ENCODE assay signal across 14 mouse cellular contexts in genomic region chr5:92376795-92377405, GRCm38 (mm10). TPM values are rescaled to one million over a fixed set of nuclear protein-coding genes. Genes with fewer than 3 reads are reported as not detected.
DNase-seq lines count a peak whose midpoint lies in the region; ATAC-seq and TF ChIP-seq lines count a peak whose summit lies in the region.
"Had no signal": no experiment of that assay in that cellular context is flagged by ENCODE, and none has a peak within 500 bp of the region (broad histone marks: within the 10 kb centered on the region; RNA-seq: fewer than 3 reads in every experiment).

No protein-coding gene starts in this region.

- no peaks in the 10 kb centered on the region for H3K9me3 ChIP-seq in lung, embryonic 16.5 days (ENCODE audit: control insufficient read depth, low read length)
- H3K9me3 ChIP-seq in forebrain, embryonic 13.5 days (replicated peaks): no peaks in the 10 kb centered on the region
- H3K9me3 ChIP-seq in limb, embryonic 14.5 days (ENCODE audit: control insufficient read depth, low read length): no peaks in the 10 kb centered on the region
- H3K9me3 ChIP-seq in hindbrain, embryonic 16.5 days (ENCODE audit: control insufficient read depth, low read length): no peaks in the 10 kb centered on the region
- H3K9me3 ChIP-seq: limb, embryonic 15.5 days had no signal

- peak overlapping the region; percentile 36 for H3K9ac ChIP-seq in heart, adult 2 months (ENCODE audit: low read depth, low read length)
- no peak overlapping the region for H3K9ac ChIP-seq in lung, embryonic 16.5 days (ENCODE audit: low read length)
- no peak overlapping the region for H3K9ac ChIP-seq in forebrain, embryonic 13.5 days
- no peak overlapping the region for H3K9ac ChIP-seq in limb, embryonic 14.5 days (ENCODE audit: low read depth, low read length, severe bottlenecking)
- no peak overlapping the region for H3K9ac ChIP-seq in hindbrain, embryonic 16.5 days (ENCODE audit: low read depth, low read length)
- H3K9ac ChIP-seq: limb, embryonic 15.5 days had no signal

- TF ChIP-seq EP300 in heart, adult 2 months (IDR thresholded peaks at IDR 0.05; ENCODE audit: insufficient read depth, low read depth, low read length): no peak

- DNase-seq in heart, adult 2 months: no peak
- DNase-seq in heart, adult 9 months (ENCODE audit: low spot score in 2 of 2): no peak
- DNase-seq in lung, postnatal 36 days: no peak
- no peak for DNase-seq in limb, embryonic 14.5 days (ENCODE audit: low spot score)
- DNase-seq: cerebellum, adult 11 months; lung, postnatal 10 days had no signal

- intact Hi-C loops in heart, adult 2 months (cut with DNase I): no loop called here

- H3K4me3 ChIP-seq in heart, adult 2 months: peak overlapping the region; percentile 42
- H3K4me3 ChIP-seq in lung, embryonic 16.5 days (ENCODE audit: low read length): no peak overlapping the region
- no peak overlapping the region for H3K4me3 ChIP-seq in forebrain, embryonic 13.5 days
- H3K4me3 ChIP-seq in limb, embryonic 14.5 days (replicated peaks; ENCODE audit: low read length): no peak overlapping the region
- no peak overlapping the region for H3K4me3 ChIP-seq in hindbrain, embryonic 16.5 days (ENCODE audit: low read length)
- H3K4me3 ChIP-seq: limb, embryonic 15.5 days had no signal

- H3K4me1 ChIP-seq in heart, adult 2 months (ENCODE audit: control insufficient read depth, insufficient read depth, low read length): peaks cover 13% of the 10 kb centered on the region
- no peaks in the 10 kb centered on the region for H3K4me1 ChIP-seq in lung, embryonic 16.5 days (replicated peaks; ENCODE audit: control insufficient read depth, insufficient read depth, low read length)
- H3K4me1 ChIP-seq in forebrain, embryonic 13.5 days: peaks cover 14% of the 10 kb centered on the region
- 0 out of 2 replicates have a peak, but pooled peaks cover 3% of the 10 kb centered on the region for H3K4me1 ChIP-seq in limb, embryonic 14.5 days (ENCODE audit: control insufficient read depth, insufficient read depth, low read length)
- no peaks in the 10 kb centered on the region for H3K4me1 ChIP-seq in hindbrain, embryonic 16.5 days (ENCODE audit: control insufficient read depth, insufficient read depth, low read depth, low read length)

- ATAC-seq in lung, embryonic 16.5 days (ENCODE audit: low read depth): no peak
- no peak for ATAC-seq in forebrain, embryonic 13.5 days
- peak; percentile 42; the same call in 1 of the 2 replicates for ATAC-seq in limb, embryonic 14.5 days (ENCODE audit: low FRiP score, low read depth)
- no peak for ATAC-seq in hindbrain, embryonic 16.5 days
- no peak for ATAC-seq in megakaryocyte progenitor cell, adult 5-6 weeks (replicated peaks; ENCODE audit: poor library complexity)
- ATAC-seq: CD4-positive, CD25-positive, alpha-beta regulatory T cell, adult 4 months had no signal

- 23% methylated on average over 13 of the region's 13 CpGs for WGBS in heart, adult 2 months
- WGBS in lung, embryonic 16.5 days: 13% methylated on average over 13 of the region's 13 CpGs
- 33% methylated on average over 13 of the region's 13 CpGs for WGBS in forebrain, embryonic 13.5 days
- 28% methylated on average over 13 of the region's 13 CpGs for WGBS in limb, embryonic 14.5 days
- 54% methylated on average over 13 of the region's 13 CpGs for WGBS in hindbrain, embryonic 16.5 days

- H3K27ac ChIP-seq in heart, adult 2 months: peak overlapping the region; percentile 91
- no peak overlapping the region for H3K27ac ChIP-seq in lung, embryonic 16.5 days (ENCODE audit: low read length)
- no peak overlapping the region for H3K27ac ChIP-seq in forebrain, embryonic 13.5 days
- H3K27ac ChIP-seq in limb, embryonic 14.5 days (replicated peaks; ENCODE audit: low read depth, low read length): no peak overlapping the region
- H3K27ac ChIP-seq in hindbrain, embryonic 16.5 days (ENCODE audit: low read depth, low read length): no peak overlapping the region
- H3K27ac ChIP-seq: limb, embryonic 15.5 days had no signal

- peak; percentile 56 for TF ChIP-seq POLR2A in heart, adult 2 months (IDR thresholded peaks at IDR 0.05; ENCODE audit: insufficient read depth, low read depth, low read length)
- TF ChIP-seq POLR2A in limb, embryonic 14.5 days (IDR thresholded peaks at IDR 0.05; ENCODE audit: borderline replicate concordance, extremely low read depth, insufficient read depth, insufficient read length): no peak

- peak overlapping the region; percentile 15; the same call in 1 of the 2 replicates for H3K4me2 ChIP-seq in lung, embryonic 16.5 days (ENCODE audit: low read depth, low read length)
- H3K4me2 ChIP-seq in forebrain, embryonic 13.5 days: peak overlapping the region; percentile 12; the same call in 1 of the 2 replicates
- no peak overlapping the region for H3K4me2 ChIP-seq in limb, embryonic 14.5 days (replicated peaks; ENCODE audit: low read depth, low read length, severe bottlenecking)
- no peak overlapping the region for H3K4me2 ChIP-seq in hindbrain, embryonic 16.5 days (ENCODE audit: low read length)
- H3K4me2 ChIP-seq: limb, embryonic 15.5 days had no signal

- no peak for TF ChIP-seq CTCF in heart, adult 2 months (IDR thresholded peaks at IDR 0.05)

- H3K79me2 ChIP-seq in heart, adult 2 months (replicated peaks; ENCODE audit: control insufficient read depth, insufficient read depth, low read length): no peaks in the 10 kb centered on the region; the same call in none of the 2 replicates

- no peaks in the 10 kb centered on the region; the same call in 1 of the 2 replicates for H3K36me3 ChIP-seq in heart, adult 2 months (ENCODE audit: control insufficient read depth, insufficient read depth, low read length)
- H3K36me3 ChIP-seq in lung, embryonic 16.5 days (ENCODE audit: control insufficient read depth, insufficient read depth, low read length): no peaks in the 10 kb centered on the region
- no peaks in the 10 kb centered on the region for H3K36me3 ChIP-seq in forebrain, embryonic 13.5 days (ENCODE audit: poor library complexity, severe bottlenecking)
- H3K36me3 ChIP-seq in limb, embryonic 14.5 days (ENCODE audit: control insufficient read depth, insufficient read depth, low read length): no peaks in the 10 kb centered on the region
- no peaks in the 10 kb centered on the region for H3K36me3 ChIP-seq in hindbrain, embryonic 16.5 days (ENCODE audit: control insufficient read depth, insufficient read depth, low read length)
- H3K36me3 ChIP-seq: limb, embryonic 15.5 days had no signal

- no peaks in the 10 kb centered on the region for H3K27me3 ChIP-seq in heart, adult 2 months (ENCODE audit: control insufficient read depth, insufficient read depth, low read length)
- H3K27me3 ChIP-seq in lung, embryonic 16.5 days (ENCODE audit: control insufficient read depth, insufficient read depth, low read depth, low read length): no peaks in the 10 kb centered on the region
- no peaks in the 10 kb centered on the region for H3K27me3 ChIP-seq in forebrain, embryonic 13.5 days
- H3K27me3 ChIP-seq in limb, embryonic 14.5 days (ENCODE audit: control insufficient read depth, insufficient read depth, low read length): no peaks in the 10 kb centered on the region
- H3K27me3 ChIP-seq in hindbrain, embryonic 16.5 days (replicated peaks; ENCODE audit: control insufficient read depth, insufficient read depth, low read length): no peaks in the 10 kb centered on the region
- H3K27me3 ChIP-seq: limb, embryonic 15.5 days had no signal

RNA-seq across cellular contexts. Expression of gene Cxcl10, which starts 28.2 kb away (rescaled TPM):
- under 1 TPM in 1 of 2 experiments, not detected in 1; 0.34 TPM for total RNA-seq in heart, adult 2 months (2021)
- polyA plus RNA-seq in heart, adult 2 months (2012; rRNA removed): 1.0 and 3.6 TPM in 2 replicates
- polyA plus RNA-seq in lung, embryonic 16.5 days (2015; fragmentation: Nextera tagmentation; extraction: Ambion mirVana): 0.57 and 2.7 TPM in 2 replicates
- 0.22 TPM in 1 of 2 replicates, not detected in the other for polyA plus RNA-seq in forebrain, embryonic 13.5 days (2015; fragmentation: Nextera tagmentation; extraction: Ambion mirVana)
- 1.0 and 1.4 TPM in 2 replicates for polyA plus RNA-seq in limb, embryonic 14.5 days (2012; rRNA removed)
- 0.51 and 0.98 TPM in 2 replicates for polyA plus RNA-seq in limb, embryonic 14.5 days (2014; fragmentation: Nextera tagmentation; extraction: Ambion mirVana)
- 0.22 and 0.43 TPM in 2 replicates for polyA plus RNA-seq in hindbrain, embryonic 16.5 days (2015; fragmentation: Nextera tagmentation; extraction: Ambion mirVana)
- total RNA-seq in megakaryocyte progenitor cell, adult 5-6 weeks (2015): 4.7 and 10.5 TPM in 2 replicates
- 1.3 and 5.3 TPM in 2 replicates for total RNA-seq in megakaryocyte progenitor cell, adult 5-6 weeks (2017)
- total RNA-seq: layer of hippocampus, postnatal 10 days had no signal

RNA-seq across cellular contexts. Expression of gene Art3, which starts 45.3 kb away (rescaled TPM):
- 100 to 1,000 TPM; 622 to 797 TPM for total RNA-seq in heart, adult 2 months (2021)
- 268 and 420 TPM in 2 replicates for polyA plus RNA-seq in heart, adult 2 months (2012; rRNA removed)
- 9.3 and 12.6 TPM in 2 replicates for polyA plus RNA-seq in lung, embryonic 16.5 days (2015; fragmentation: Nextera tagmentation; extraction: Ambion mirVana)
- 2.3 and 4.1 TPM in 2 replicates for polyA plus RNA-seq in forebrain, embryonic 13.5 days (2015; fragmentation: Nextera tagmentation; extraction: Ambion mirVana)
- 5.9 and 9.6 TPM in 2 replicates for polyA plus RNA-seq in limb, embryonic 14.5 days (2012; rRNA removed)
- 6.8 and 7.7 TPM in 2 replicates for polyA plus RNA-seq in limb, embryonic 14.5 days (2014; fragmentation: Nextera tagmentation; extraction: Ambion mirVana)
- 6.4 and 6.7 TPM in 2 replicates for polyA plus RNA-seq in hindbrain, embryonic 16.5 days (2015; fragmentation: Nextera tagmentation; extraction: Ambion mirVana)
- total RNA-seq in megakaryocyte progenitor cell, adult 5-6 weeks (2015): 1.2 and 1.5 TPM in 2 replicates
- total RNA-seq in megakaryocyte progenitor cell, adult 5-6 weeks (2017): 0.54 TPM in 1 of 2 replicates, not detected in the other
- total RNA-seq: common myeloid progenitor, adult 5-6 weeks had no signal

RNA-seq across cellular contexts. Expression of gene Cxcl9, which starts 49.0 kb away (rescaled TPM):
- total RNA-seq in heart, adult 2 months (2021): 1 to 10 TPM; 2.8 to 3.0 TPM
- 12.2 and 21.0 TPM in 2 replicates for polyA plus RNA-seq in heart, adult 2 months (2012; rRNA removed)
- not detected in 2 replicates for polyA plus RNA-seq in lung, embryonic 16.5 days (2015; fragmentation: Nextera tagmentation; extraction: Ambion mirVana)
- not detected in 2 replicates for polyA plus RNA-seq in forebrain, embryonic 13.5 days (2015; fragmentation: Nextera tagmentation; extraction: Ambion mirVana)
- polyA plus RNA-seq in limb, embryonic 14.5 days (2012; rRNA removed): 1.1 and 4.1 TPM in 2 replicates
- 0.35 and 0.94 TPM in 2 replicates for polyA plus RNA-seq in limb, embryonic 14.5 days (2014; fragmentation: Nextera tagmentation; extraction: Ambion mirVana)
- polyA plus RNA-seq in hindbrain, embryonic 16.5 days (2015; fragmentation: Nextera tagmentation; extraction: Ambion mirVana): not detected in 2 replicates
- total RNA-seq in megakaryocyte progenitor cell, adult 5-6 weeks (2015): 0.37 and 1.2 TPM in 2 replicates
- 0.27 and 0.33 TPM in 2 replicates for total RNA-seq in megakaryocyte progenitor cell, adult 5-6 weeks (2017)
- total RNA-seq: layer of hippocampus, postnatal 10 days had no signal

RNA-seq across cellular contexts. Expression of gene Nup54, which starts 58.1 kb away (rescaled TPM):
- total RNA-seq in heart, adult 2 months (2021): 10 to 100 TPM; 14.5 to 20.9 TPM
- 11.1 and 19.9 TPM in 2 replicates for polyA plus RNA-seq in heart, adult 2 months (2012; rRNA removed)
- polyA plus RNA-seq in lung, embryonic 16.5 days (2015; fragmentation: Nextera tagmentation; extraction: Ambion mirVana): 52.5 and 57.3 TPM in 2 replicates
- polyA plus RNA-seq in forebrain, embryonic 13.5 days (2015; fragmentation: Nextera tagmentation; extraction: Ambion mirVana): 56.1 and 62.2 TPM in 2 replicates
- 45.3 and 48.6 TPM in 2 replicates for polyA plus RNA-seq in limb, embryonic 14.5 days (2012; rRNA removed)
- 43.6 and 46.6 TPM in 2 replicates for polyA plus RNA-seq in limb, embryonic 14.5 days (2014; fragmentation: Nextera tagmentation; extraction: Ambion mirVana)
- polyA plus RNA-seq in hindbrain, embryonic 16.5 days (2015; fragmentation: Nextera tagmentation; extraction: Ambion mirVana): 56.4 and 58.3 TPM in 2 replicates
- 78.1 and 96.0 TPM in 2 replicates for total RNA-seq in megakaryocyte progenitor cell, adult 5-6 weeks (2015)
- 75.8 and 82.2 TPM in 2 replicates for total RNA-seq in megakaryocyte progenitor cell, adult 5-6 weeks (2017)

Comparison
In these comparisons a context has a peak if more than half of its experiments do, and no peak if none do; other contexts are left out.
1. H3K4me2 ChIP-seq: peak in lung, embryonic 16.5 days (single experiment) and forebrain, embryonic 13.5 days (single experiment); none in limb, embryonic 14.5 days (single experiment) and hindbrain, embryonic 16.5 days (single experiment).
2. RNA of gene Art3, which starts 45.3 kb away (polyA plus RNA-seq): 268 to 420 TPM in heart, adult 2 months; 9.3 to 12.6 TPM in lung, embryonic 16.5 days, 5.9 to 9.6 TPM in limb, embryonic 14.5 days, 6.4 to 6.7 TPM in hindbrain, embryonic 16.5 days and 2.3 to 4.1 TPM in forebrain, embryonic 13.5 days; every median in the first group is over 10 times any median in the second.